Mouse (Mus musculus): Measurements from ENCODE around the gene Cpm. TPM values are rescaled to one million over a fixed set of nuclear protein-coding genes. Genes with fewer than 3 reads are reported as not detected.

The Cpm gene
- total and polyA plus RNA-seq, 3 experiments: 0.04 to 0.31 (median 0.17) TPM

GRCm38 (mm10) chr10:117617568-117618345 is 11.5 kb upstream of the Cpm start:
- Histone ChIP-seq H3K27ac (ENCODE audit: insufficient read depth, low read depth) (no peak overlapping the region), H3K4me3 (replicated peaks in 1 of 3; ENCODE audit: low read depth in 2 of 3, low read length in 2 of 3, poor library complexity in 1 of 3) (no peak overlapping the region), H3K27me3 (replicated peaks) (no peaks in the 10 kb centered on the region), H3K36me3 (replicated peaks in 1 of 2; ENCODE audit: control insufficient read depth in 1 of 2, insufficient read depth in 1 of 2, low read length in 1 of 2) (no peaks in the 10 kb centered on the region), H3K79me2 (replicated peaks; ENCODE audit: control insufficient read depth, extremely low read depth, insufficient read depth, poor library complexity, severe bottlenecking) (no peaks in the 10 kb centered on the region), H3K4me2 (ENCODE audit: insufficient read depth, low read depth, poor library complexity, severe bottlenecking) (no peak overlapping the region), H3K9me3 (replicated peaks; ENCODE audit: low read length) (peaks cover 5% of the 10 kb centered on the region), H3K4me1 (ENCODE audit: control insufficient read depth in 1 of 2, insufficient read depth in 2 of 2) (no peaks in the 10 kb centered on the region), H3K9ac (ENCODE audit: insufficient read depth, low read depth) (no peak overlapping the region)
- in situ Hi-C loops (cut with MboI; ENCODE audit: low pct_ligation_motif_present, low pct_unique_long_range_greater_than_20kb, low sequenced_read_pairs): no loop called here
- TF ChIP-seq KAT2A (IDR thresholded peaks at IDR 0.05; ENCODE audit: insufficient replicate concordance, low read length) (no peak), CHD1 (IDR thresholded peaks at IDR 0.05; ENCODE audit: low read depth, low read length) (no peak), EP300 (IDR thresholded peaks at IDR 0.05; ENCODE audit: low read length) (no peak), MXI1 (IDR thresholded peaks at IDR 0.05; ENCODE audit: low read depth, low read length) (no peak), NRF1 (IDR thresholded peaks at IDR 0.05; ENCODE audit: low read depth, low read length) (no peak), JUN (IDR thresholded peaks at IDR 0.05; ENCODE audit: insufficient read depth, low read depth, low read length) (no peak), ZMIZ1 (IDR thresholded peaks at IDR 0.05; ENCODE audit: low read depth, low read length) (no peak), E2F4 (IDR thresholded peaks at IDR 0.05; ENCODE audit: insufficient replicate concordance, low read depth, low read length) (no peak), MAFK (IDR thresholded peaks at IDR 0.05; ENCODE audit: insufficient replicate concordance, low read length) (no peak), ZC3H11A (IDR thresholded peaks at IDR 0.05; ENCODE audit: low read depth, low read length) (no peak), MEF2A (IDR thresholded peaks at IDR 0.05; ENCODE audit: borderline replicate concordance, low read depth, low read length) (no peak)
- DNase-seq (ENCODE audit: extremely low read depth): no peak
- dilution Hi-C loops (cut with MboI; ENCODE audit: extremely low pct_ligation_motif_present, extremely low pct_unique_long_range_greater_than_20kb, low sequenced_read_pairs): no loop called here

- no peak overlapping the region for H3K9ac ChIP-seq (ENCODE audit: insufficient read depth, low read depth)
- no peak for TF ChIP-seq KAT2A (IDR thresholded peaks at IDR 0.05; ENCODE audit: insufficient replicate concordance, low read length)
- no peak for TF ChIP-seq RCOR1 (conservative IDR thresholded peaks at IDR 0.05; ENCODE audit: low read depth, low read length)
- TF ChIP-seq CHD2 (IDR thresholded peaks at IDR 0.05; ENCODE audit: low read length): no peak
- no peak for TF ChIP-seq E2F4 (IDR thresholded peaks at IDR 0.05; ENCODE audit: insufficient replicate concordance, low read depth, low read length)
- TF ChIP-seq IRF4 (IDR thresholded peaks at IDR 0.05; ENCODE audit: low read depth, low read length): no peak
- TF ChIP-seq ELF1 (IDR thresholded peaks at IDR 0.05; ENCODE audit: low read depth, low read length): no peak
- no peak for TF ChIP-seq UBTF (IDR thresholded peaks at IDR 0.05; ENCODE audit: low read depth, low read length)
- H3K27me3 ChIP-seq (replicated peaks): no peaks in the 10 kb centered on the region
- no peak for DNase-seq (ENCODE audit: extremely low read depth)
- dilution Hi-C loops (cut with MboI; ENCODE audit: extremely low pct_ligation_motif_present, extremely low pct_unique_long_range_greater_than_20kb, low sequenced_read_pairs): no loop called here
- H3K4me1 ChIP-seq (ENCODE audit: control insufficient read depth in 1 of 2, insufficient read depth in 2 of 2): no peaks in the 10 kb centered on the region
- H3K4me3 ChIP-seq (replicated peaks in 1 of 3; ENCODE audit: low read depth in 2 of 3, low read length in 2 of 3, poor library complexity in 1 of 3): no peak overlapping the region
- H3K9me3 ChIP-seq (replicated peaks; ENCODE audit: low read length): peaks cover 5% of the 10 kb centered on the region
- no peaks in the 10 kb centered on the region for H3K36me3 ChIP-seq (replicated peaks in 1 of 2; ENCODE audit: control insufficient read depth in 1 of 2, insufficient read depth in 1 of 2, low read length in 1 of 2)
- in situ Hi-C loops (cut with MboI; ENCODE audit: low pct_ligation_motif_present, low pct_unique_long_range_greater_than_20kb, low sequenced_read_pairs): no loop called here
- H3K27ac ChIP-seq (ENCODE audit: insufficient read depth, low read depth): no peak overlapping the region
- H3K4me2 ChIP-seq (ENCODE audit: insufficient read depth, low read depth, poor library complexity, severe bottlenecking): no peak overlapping the region
- H3K79me2 ChIP-seq (replicated peaks; ENCODE audit: control insufficient read depth, extremely low read depth, insufficient read depth, poor library complexity, severe bottlenecking): no peaks in the 10 kb centered on the region
Observed at GRCm38 (mm10) chr10:117619041-117619861, 10.0 kb upstream of the Cpm start.
